Mouse (Mus musculus) left cerebral cortex, postnatal 14 days (tissue): ENCODE data around the gene Slc38a6. TPM values are rescaled to one million over a fixed set of nuclear protein-coding genes. Genes with fewer than 3 reads are reported as not detected.

ENCODE experiments used
- DNase-seq, 2 experiments: peaks; one replicate each; pipeline ENCODE4 v3.0.0; 2021 to 2022; ENCODE audit warnings: low spot score in 2 of 2, mixed read lengths in 1 of 2
- intact Hi-C: fragments of 180-260 bp; cut with DNase I; formaldehyde crosslinking; loops from one replicate; pipeline ENCODE4 v1.15.1; 2025
- long read RNA-seq, 2 experiments: library from polyadenylated mRNA; stranded (forward); transcript quantifications; one replicate each; pipeline ENCODE4 v2.0.0; 2021
- total RNA-seq, 2 experiments: library from RNA; stranded (reverse); gene quantifications; 2 replicates each; pipeline ENCODE4 v1.2.3; 2021

Gene Slc38a6
- total RNA-seq = 10 to 100 TPM; 15.6 to 16.7 TPM
- long read RNA-seq, experiment 1, partial matches to known transcripts = 1 of 2 reads
- long read RNA-seq, experiment 1, other reads (novel, unspliced or antisense) = 1 of 2 reads
- long read RNA-seq, experiment 2, partial matches to known transcripts = 1 of 5 reads
- long read RNA-seq, experiment 2, other reads (novel, unspliced or antisense) = 4 of 5 reads

DNA sequence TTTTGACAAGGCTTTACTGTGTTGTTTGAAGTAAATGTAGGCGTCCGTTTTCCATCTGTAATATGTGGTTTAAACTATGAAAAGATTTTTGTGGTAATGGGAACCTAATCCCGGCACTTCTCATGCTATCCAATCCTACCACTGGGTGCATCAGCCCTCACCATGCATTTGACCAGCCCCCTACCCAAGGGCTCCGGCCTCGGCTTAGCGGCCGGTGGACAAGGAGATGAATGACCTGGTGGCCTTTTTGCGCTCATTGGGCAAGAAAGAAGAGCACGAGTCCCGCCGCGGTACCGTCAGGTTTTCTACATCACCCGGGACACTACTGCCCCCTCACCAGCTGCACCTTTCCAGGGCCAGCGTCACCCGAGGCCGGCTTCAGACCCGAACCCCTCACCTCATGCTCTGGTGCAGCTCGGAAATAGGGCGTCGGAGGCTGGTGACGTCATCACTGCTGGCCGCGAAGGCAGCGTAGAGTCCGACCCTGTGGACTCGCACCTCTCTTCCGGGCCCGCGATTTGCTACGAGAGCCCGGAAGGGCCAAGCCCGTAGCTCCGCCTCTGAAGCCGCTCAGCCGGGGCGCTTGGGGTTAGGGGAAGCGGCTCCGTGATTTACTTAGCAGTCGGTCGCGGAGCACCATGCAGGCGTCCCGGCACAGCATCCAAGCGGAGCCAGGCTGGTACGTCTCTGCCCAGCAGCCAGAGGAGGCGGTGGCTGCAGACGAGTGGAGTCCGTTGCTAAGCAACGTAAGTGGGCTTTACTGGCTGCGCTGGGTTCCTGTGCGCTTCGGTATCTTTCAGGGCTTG is at the start of gene Slc38a6, which contains the start of gene Trmt5:
TSS of gene Slc38a6 (plus strand) at position 493 of the 806 bp plus-strand sequence.
TSS of gene Trmt5 (minus strand) at position 424 of the 806 bp plus-strand sequence.
- intact Hi-C loops = loop anchor here (10.0 kb wide), 1 partner anchor 232 kb away; the partner anchor contains the start of gene Six1
- DNase-seq = peak; percentile 92 to 94

DNA sequence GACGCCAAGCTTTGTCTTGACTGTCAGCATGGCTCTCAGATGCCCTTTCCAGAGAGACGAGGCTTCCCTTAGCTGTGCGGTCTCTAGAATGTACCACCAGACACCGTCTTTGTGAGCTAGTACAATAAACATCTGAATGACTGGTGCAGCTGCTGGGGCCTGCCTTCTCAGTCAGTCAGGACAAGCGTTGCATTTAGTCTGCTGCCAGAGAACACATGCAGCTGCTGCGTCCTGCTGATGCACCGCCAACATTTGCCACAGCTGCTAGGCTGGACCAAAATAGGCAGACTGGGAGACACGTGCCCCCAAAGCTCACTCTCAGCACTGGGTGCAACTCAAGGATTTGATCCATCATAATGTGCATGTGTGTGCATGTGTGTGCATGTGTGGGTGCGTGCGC is 44.6 kb upstream of the Slc38a6 start:
- peak; percentile 49 to 87 for DNase-seq
- intact Hi-C loops = no loop called here

DNA sequence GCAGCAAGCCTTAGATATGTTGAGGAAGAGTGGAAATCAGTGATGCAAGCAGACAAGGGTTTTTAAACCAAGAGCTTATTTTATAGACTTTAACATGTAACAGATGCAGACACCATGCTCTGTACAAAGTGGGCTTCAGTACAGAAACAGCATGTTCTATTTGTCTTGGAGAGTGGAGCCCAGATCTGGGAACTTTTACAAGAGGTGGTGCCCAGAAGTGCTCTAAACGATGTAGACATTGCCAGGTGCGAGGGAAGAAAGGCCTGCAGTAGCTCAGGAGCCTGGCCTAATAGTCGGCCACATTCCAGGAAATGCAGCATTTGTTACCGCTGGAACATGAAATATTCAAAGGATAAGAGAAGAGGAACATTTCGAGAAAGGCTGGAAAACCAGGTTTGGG is 40.9 kb upstream of the Slc38a6 start:
- DNase-seq = peak in 1 of 2 experiments; percentile 20
- intact Hi-C loops = no loop called here

DNA sequence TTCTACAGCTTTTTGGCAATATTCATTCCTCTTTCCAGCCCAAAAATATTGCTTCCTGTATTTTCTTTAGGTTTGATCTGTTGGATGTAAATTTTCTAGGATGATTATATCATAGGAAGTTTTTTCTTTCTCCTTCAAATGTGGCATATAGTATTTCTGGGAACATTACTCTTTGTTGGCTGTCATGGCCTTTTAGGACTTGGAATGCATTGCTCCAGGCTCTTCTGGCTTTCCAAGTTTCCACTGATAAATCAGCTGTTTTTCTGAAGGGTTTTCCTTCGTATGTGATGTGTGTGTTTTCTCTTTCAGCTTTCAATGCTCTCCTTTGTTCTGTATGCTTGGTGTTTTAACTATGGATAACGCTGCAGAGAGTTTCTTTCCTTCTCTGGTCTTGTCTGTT is 31.6 kb upstream of the Slc38a6 start:
- DNase-seq = no peak
- intact Hi-C loops = no loop called here

DNA sequence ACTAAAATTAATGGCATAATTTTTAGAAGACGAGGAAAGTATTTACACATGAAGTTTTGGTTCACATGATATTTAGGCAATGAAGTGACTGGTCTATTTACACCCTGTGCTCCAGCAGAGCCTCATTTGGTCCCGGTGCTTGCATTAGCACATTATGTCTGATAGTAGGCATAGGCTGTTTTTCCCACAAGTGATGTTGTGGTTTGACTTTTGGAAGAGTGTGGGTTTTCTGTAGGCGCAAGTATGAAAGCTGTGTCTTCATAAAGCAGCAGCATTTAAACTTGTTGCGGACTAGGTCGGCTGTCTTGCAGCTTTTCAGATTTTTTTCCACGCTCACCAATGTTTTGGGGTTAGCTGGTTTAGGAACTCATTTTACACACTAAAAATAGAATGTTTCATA is 27.3 kb upstream of the Slc38a6 start:
- intact Hi-C loops = no loop called here
- DNase-seq = no peak

DNA sequence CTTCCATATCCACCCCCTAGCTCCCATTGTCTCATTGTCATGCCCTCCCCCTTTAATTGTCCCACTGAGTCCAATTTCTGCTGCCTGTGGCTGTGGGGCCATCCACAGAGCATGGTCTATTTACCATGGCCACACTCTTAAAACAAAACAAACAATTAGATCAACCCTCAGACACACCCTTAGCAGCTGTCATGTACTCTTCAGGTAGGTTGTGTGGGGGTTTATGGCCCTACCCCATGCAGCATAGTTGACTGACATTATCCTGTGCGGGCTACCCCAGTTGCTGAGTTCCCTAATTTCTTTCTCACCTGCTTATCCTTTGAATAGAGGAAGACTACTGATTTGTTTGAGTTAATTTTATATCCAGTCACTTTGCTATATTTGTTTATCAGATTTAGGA is 26.2 kb upstream of the Slc38a6 start:
- DNase-seq = no peak
- intact Hi-C loops = no loop called here

DNA sequence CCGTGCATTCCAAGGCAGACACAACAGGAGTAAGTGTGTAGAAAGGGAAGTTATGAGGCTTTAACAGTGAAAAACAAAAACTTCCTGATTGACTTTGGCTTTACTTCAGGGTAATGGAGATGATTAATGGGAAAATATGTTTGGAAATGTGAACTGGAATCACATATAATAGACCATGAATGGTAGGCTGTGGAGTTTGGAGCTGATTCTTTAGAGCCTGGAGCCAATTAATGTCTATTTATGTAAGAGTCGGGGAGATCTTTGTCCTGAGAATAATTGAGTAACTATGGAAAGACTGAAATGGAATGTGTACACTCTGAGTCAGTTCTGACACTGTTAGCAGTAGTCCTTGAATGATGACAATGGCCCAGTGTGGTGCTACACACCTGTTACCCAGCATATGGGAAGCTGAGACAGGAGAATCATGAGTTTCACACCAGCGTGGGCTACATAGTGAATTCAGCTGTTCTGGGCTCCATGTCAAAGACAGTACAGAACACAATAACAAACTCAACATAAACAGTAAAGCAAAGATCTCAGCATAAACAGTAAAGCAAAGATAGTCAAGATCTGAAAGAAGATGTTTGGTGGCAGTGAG is 21.1 kb upstream of the Slc38a6 start:
- intact Hi-C loops = no loop called here
- no peak for DNase-seq

DNA sequence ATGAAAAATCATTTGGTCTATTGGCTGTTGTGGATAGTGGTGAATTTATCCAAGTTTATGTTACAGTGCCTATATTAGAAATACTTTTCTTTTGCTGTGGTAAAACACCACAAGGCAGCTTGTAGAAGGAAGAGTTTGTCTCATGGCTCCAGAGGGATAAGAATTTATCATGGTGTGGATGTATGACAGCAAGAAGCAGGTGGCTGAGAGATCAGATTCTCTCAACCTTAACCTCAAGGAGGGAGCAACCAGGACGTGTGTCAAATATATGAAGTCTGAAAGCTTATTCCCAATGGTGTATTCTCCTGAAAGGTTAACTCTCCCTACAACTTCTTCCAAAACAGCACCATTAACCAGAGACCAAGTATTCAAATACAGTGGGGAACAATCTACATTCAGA is 20.0 kb upstream of the Slc38a6 start:
- intact Hi-C loops = no loop called here
- DNase-seq = no peak

DNA sequence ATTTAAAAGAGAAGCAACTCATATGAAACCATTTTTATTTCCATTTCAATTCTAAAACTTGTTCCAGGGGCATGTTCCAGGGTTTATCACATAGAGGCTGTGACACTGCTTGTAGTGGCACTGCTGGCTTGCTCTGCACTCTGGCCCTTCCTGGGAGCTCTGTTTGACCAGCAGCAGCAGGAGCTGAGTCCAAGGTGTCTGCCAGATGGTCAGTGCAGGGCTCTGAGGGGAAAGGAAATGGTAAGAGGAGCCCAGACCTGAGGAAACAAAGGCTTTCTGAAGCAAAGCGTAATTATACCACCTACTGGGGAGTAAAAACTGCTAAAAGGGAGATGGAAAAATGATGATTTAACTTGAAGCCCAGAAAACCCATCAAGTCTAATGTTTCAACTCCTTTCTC is 18.1 kb upstream of the Slc38a6 start:
- DNase-seq = no peak

DNA sequence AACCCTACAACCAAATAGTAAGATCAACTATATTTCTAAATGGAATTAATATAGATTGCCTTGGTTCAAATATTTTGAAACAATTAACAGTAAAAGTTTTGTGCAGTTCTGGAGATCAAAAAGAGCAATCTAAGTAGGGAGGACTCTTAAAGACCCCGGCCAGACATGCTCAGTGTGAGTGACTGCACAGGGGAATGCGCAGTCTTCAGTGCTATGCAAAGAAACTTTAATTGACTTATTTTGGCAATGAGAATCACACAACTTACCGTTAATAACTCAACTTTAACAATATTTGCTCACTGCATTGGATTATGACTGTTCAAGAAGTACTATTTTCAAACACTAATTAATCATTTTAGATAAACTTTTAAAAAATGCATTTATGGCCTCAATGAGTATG is 17.0 kb upstream of the Slc38a6 start:
- no peak for DNase-seq
- intact Hi-C loops = no loop called here

More for the DNA sequence above, 18.1 kb upstream of the Slc38a6 start:
- intact Hi-C loops = no loop called here

DNA sequence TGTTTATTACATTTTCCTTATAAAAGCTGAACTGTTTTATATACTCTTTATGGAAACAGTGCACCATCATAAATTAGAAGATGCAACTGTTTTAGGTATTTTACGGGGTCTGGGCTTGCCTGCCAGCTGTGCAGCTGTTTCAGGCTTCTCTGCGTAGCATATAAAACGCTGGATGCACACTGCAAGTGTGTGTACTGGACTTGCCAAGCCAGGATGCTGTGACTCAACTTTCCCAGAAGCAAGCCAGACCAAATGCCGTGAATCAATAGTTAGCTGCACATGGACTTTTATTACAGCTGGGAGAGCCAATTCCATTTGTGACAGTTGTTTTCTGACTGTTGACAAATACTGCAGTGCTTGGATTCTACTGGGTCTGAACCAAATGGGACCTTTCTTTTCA is 16.6 kb upstream of the Slc38a6 start:
- DNase-seq = no peak
- intact Hi-C loops = no loop called here

DNA sequence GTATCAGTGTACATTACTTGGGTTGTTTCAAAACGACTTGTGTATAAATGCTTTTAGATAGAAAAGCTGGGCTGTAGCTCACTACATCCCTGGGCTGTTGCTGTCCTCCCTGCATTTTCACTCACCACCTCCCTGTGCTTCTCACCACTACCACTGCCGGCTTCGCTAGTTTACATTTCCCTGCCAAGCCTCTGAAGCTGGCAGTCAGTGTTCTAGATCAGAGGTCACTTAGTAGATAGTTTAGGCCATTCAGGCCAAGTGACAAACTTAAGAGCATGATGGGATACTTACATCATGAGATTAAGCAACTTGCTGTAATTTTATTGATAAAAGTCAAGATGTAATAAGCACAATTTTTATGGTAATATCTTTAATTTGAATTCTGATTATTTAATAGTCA is 11.7 kb upstream of the Slc38a6 start:
- no peak for DNase-seq

DNA sequence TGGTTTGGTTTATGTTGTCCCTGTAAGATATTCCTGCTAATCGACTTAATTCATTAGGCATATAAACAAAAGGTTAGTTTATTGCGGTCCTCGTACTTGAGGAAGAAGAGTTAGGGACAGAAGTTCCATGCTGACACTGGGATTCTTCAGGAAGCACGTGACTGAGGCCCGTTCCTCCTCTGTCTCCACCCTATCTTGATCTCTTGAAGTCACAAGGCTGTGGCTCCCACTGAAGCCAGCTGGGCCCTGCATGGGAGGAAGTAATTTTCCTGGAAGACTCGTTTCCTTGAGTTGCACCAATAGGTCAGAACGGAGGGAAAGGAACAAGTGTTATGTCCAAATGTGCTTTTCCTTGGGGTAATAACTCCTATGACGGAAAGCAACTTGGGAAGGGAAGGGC is 1.0 kb downstream of the Slc38a6 start:
- intact Hi-C loops = loop anchor here (10.0 kb wide), 1 partner anchor 233 kb away; the partner anchor contains the start of gene Six1

More for the DNA sequence above, 11.7 kb upstream of the Slc38a6 start:
- intact Hi-C loops = no loop called here

DNA sequence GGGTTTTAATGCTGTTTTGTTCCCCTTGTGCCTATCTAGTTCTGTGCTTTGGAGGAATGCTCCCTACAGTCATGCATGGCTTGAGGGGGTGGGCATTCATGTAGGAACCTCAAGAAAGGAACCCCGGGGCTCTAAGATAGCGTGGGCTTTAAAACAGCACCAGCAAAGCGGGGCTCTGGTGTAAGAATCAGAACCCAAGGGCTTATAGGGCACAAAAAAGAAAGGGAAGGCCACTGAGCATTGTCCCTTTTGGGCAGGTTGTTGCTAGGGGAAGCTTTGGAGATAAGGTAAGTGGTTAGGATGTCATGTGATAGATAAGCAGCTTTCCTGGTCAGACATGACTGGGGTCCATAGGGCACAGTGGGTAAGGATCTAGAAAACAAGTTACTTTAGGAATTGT is 2.0 kb downstream of the Slc38a6 start:
- intact Hi-C loops = loop anchor here (10.0 kb wide), 1 partner anchor 234 kb away; the partner anchor contains the start of gene Six1
- no peak for DNase-seq

More for the DNA sequence above, 1.0 kb downstream of the Slc38a6 start:
- DNase-seq = no peak

DNA sequence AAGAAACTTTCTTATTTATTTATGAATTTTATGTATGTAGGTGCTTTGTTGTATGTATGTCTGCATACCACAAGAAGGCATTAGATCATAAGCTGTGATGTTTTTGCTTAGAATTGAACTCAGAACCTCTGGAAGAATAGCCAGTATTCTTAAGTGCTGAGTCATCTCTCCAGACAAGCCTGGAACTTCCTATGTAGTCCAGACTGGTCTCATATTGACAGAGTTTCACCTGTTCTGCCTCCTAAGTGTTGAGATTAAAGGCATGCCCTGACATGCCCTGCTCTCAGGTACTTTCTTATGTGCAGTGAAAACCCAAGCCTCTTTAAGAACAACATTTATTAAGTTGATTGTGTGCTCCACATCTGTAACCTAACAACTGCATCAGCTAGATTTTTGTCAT is 8.3 kb downstream of the Slc38a6 start:
- DNase-seq = no peak
- intact Hi-C loops = no loop called here

DNA sequence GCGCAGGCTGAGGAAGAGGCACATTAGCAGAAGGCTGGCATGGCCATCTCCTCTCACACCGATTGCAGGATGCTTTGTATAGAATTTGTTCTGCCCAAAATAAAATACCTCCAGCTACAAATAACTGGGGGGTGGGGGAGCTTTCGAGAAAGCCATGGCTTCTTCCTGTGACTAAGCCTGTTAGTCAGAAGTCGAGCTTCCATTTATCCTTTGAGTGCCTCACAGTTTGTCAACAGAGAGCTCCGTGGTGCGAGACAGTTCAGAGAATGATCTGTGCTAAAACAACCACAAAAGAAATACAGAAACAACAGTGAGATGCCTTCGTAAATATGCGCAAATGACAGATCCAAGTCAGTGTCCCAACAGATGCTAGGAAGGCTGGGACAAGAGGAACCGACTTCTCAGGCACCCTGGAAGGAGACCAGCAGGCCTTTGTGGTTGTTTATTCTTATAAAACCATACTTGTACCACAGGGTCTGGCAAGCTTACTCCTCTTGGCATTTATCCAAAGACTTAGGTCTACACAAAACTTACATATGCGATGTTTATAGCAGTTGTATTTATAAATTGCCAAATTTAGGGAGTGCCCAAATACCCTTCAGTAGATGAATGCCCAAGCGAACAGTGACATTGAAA is 9.0 kb downstream of the Slc38a6 start:
- no peak for DNase-seq
- intact Hi-C loops = no loop called here

DNA sequence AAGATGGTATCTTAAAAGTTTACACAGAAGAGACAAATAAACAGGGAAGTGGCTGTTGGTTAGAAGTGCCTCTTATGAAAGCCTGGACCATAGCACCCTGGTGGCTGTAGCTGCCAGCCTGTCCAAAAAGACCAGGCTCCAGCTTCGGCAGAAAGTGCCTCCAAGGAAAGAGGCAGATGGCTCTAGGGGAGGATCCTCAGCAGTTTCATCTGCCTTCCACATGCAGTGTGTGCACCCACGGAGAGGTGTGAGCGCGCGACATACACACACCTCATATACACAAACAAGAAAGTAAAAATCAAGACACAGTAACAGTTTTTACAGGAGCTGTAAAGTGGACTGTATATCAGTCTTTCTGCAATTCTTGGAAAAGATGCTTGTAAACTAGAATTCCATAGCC is 12.0 kb downstream of the Slc38a6 start:
- DNase-seq = no peak

DNA sequence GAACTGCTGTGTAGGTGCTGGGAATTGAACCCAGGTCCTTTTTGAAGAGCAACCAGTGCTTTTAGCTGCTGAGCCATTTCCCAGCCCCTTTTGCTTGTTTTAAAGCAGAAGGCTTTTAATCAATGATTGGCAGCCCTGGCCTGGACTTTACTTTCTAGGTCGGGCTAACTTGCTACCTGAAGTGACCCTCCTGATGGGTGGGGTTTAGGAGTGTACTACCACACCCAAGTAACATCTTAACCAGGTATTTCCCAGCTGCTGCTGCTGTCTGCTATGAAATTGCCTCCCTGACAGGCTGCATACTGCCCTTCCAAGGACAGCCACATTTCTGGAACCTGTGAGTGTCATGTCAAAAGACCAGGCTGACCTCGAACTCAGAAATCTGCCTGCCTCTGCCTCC is 14.0 kb downstream of the Slc38a6 start:
- intact Hi-C loops = no loop called here
- DNase-seq = no peak

More for the DNA sequence above, 12.0 kb downstream of the Slc38a6 start:
- intact Hi-C loops = no loop called here

DNA sequence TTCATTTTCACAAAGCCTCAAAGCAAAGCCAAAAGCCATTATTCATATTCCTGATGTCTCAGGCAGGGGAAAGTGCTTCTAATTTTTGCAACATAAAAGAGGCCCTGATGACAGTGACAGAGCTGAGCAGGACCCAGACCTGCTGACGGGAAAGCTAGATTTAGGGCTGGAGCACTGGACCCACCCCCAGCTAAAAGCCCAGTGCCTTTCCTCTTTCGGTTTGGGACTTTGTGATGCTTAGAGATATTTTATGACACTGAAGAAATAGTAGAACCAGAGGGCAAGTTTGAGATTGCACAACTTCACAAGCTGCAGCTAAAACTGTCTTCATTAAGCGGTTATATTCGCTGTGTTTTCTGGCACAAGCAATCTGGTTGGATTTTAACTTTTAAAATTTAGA is 18.1 kb downstream of the Slc38a6 start:
- intact Hi-C loops = no loop called here
- no peak for DNase-seq

DNA sequence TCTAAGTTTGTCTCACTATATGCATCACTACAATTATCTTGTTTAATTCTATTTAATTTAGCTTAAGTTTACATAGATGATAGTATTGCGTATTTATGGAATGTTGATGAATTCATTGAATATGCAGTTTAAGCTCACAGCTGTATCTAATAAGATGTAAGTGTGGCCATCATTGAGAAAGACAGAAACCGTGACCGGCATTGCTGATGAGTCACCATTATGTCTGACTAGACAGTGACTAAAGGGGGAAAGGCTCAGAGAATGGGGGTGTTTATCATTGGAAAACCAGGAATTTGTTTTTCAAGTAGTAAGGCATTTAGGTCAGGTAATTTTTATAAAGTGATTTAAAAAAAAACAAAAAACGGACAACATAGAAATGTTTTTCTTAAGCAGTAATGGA is 21.2 kb downstream of the Slc38a6 start:
- intact Hi-C loops = no loop called here
- DNase-seq = no peak
